Mouse (Mus musculus) liver, adult 2 months (tissue): ENCODE data around the gene 4933402E13Rik. TPM values are rescaled to one million over a fixed set of nuclear protein-coding genes. Genes with fewer than 3 reads are reported as not detected.

Experiments
- DNase-seq: peaks from one replicate; pipeline ENCODE4 v3.0.0-alpha.2; 2011; ENCODE audit warnings: low read depth, low spot score; ENCODE audit errors: extremely low read depth
- H3K27ac ChIP-seq: fragments of 200-500 bp; replicated peaks from 2 replicates; pipeline ENCODE4 v1.5.1; 2012; ENCODE audit warnings: low read depth, mild to moderate bottlenecking, control low read depth, inconsistent platforms, low read length; ENCODE audit not compliant: insufficient read depth
- H3K27me3 ChIP-seq: fragments of 200-500 bp; 2 replicates; pipeline ENCODE4 v1.6.1; 2012; ENCODE audit warnings: mild to moderate bottlenecking, moderate library complexity, low read length, inconsistent platforms; ENCODE audit not compliant: control insufficient read depth, insufficient read depth
- H3K36me3 ChIP-seq: fragments of 200-500 bp; 2 replicates; pipeline ENCODE4 v1.6.1; 2012; ENCODE audit warnings: low read length, inconsistent platforms; ENCODE audit not compliant: control insufficient read depth, insufficient read depth
- H3K4me1 ChIP-seq: fragments of 200-500 bp; 2 replicates; pipeline ENCODE4 v1.6.1; 2011; ENCODE audit warnings: low read length; ENCODE audit not compliant: control insufficient read depth, insufficient read depth
- H3K4me3 ChIP-seq: fragments of 200-500 bp; 2 replicates; pipeline ENCODE4 v1.5.1; 2011; ENCODE audit warnings: low read depth, mild to moderate bottlenecking, control low read depth, low read length, moderate library complexity; ENCODE audit not compliant: insufficient read depth
- H3K79me2 ChIP-seq: fragments of 200-500 bp; 2 replicates; pipeline ENCODE4 v1.6.1; 2012; ENCODE audit warnings: inconsistent platforms, mild to moderate bottlenecking, low read length, moderate library complexity; ENCODE audit not compliant: control insufficient read depth, insufficient read depth
- H3K9ac ChIP-seq: fragments of 200-500 bp; 2 replicates; pipeline ENCODE4 v1.6.1; 2012; ENCODE audit warnings: low read depth, mild to moderate bottlenecking, control low read depth, inconsistent platforms, low read length
- CTCF ChIP-seq: fragments of 200-500 bp; IDR thresholded peaks from 2 replicates; pipeline ENCODE4 v1.5.1; 2011; ENCODE audit warnings: low read depth, low read length, control low read depth
- POLR2A ChIP-seq: fragments of 200-500 bp; IDR thresholded peaks from 2 replicates; pipeline ENCODE4 v1.6.1; 2011; ENCODE audit warnings: low read length, control low read depth; ENCODE audit not compliant: insufficient read depth; ENCODE audit errors: extremely low read depth
- WGBS: fragments of 180-500 bp; shearing (Covaris S2); methylation state at CpG from one replicate; pipeline ENCODE4 v1.1.7; 2018; 5-methylcytosine and 5-hydroxymethylcytosine counted together
- polyA plus RNA-seq: library from polyadenylated mRNA; depleted of rRNA; stranded (reverse); fragments of >200 nt; gene quantifications from 2 replicates; pipeline ENCODE4 v1.2.3, GENCODE M21; 2012; rRNA removed
- total RNA-seq: library from RNA; depleted of rRNA; stranded (reverse); fragments of >200 nt; gene quantifications from 2 replicates; pipeline ENCODE4 v1.2.3, GENCODE M21; 2014; rRNA removed

Gene 4933402E13Rik
- total RNA-seq (not detected in 2 replicates), polyA plus RNA-seq (not detected in 2 replicates)

DNA sequence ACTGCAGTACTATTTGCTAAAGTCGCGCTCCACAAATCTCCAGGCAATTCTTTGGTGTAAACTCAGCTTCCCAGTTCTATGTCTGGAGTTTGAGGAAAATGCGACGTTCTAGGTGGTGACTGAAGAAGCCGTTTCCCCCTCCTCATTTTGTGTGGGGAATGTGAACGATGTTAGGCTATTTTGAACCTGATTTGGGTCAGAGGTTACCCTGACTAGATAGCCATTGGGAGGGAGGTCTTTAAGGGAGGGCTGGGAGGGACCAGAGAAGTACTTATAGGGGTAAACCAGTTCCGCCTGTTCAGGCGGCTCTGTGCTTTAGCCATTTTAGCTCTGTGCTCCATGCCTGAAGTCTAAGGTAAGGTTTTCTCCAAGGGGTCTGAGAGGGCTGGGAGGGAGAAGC lies at the start of gene 4933402E13Rik:
TSS of gene 4933402E13Rik (plus strand) at position 301 of the 400 bp plus-strand sequence.
- DNase-seq = no peak
- H3K4me3 ChIP-seq = no peak within 1 kb of the TSS
- WGBS = 79% methylated on average over 8 of the region's 8 CpGs
- no peak within 1 kb of the TSS for H3K27ac ChIP-seq
- H3K79me2 ChIP-seq = no peaks in the 10 kb centered on the region
- H3K9ac ChIP-seq = no peak within 1 kb of the TSS
- TF ChIP-seq CTCF (no peak), POLR2A (no peak)
- H3K27me3 ChIP-seq = no peaks in the 10 kb centered on the region
- H3K4me1 ChIP-seq = no peaks in the 10 kb centered on the region
- no peaks in the 10 kb centered on the region for H3K36me3 ChIP-seq

Other genes starting within 250 kb of the 4933402E13Rik start
- gene 4931400O07Rik, start 184.5 kb downstream of the 4933402E13Rik start, total RNA-seq = not detected in 2 replicates
- gene 4931400O07Rik, start 184.5 kb downstream of the 4933402E13Rik start, polyA plus RNA-seq = not detected in 2 replicates